Mouse (Mus musculus) liver, postnatal 0 days (tissue): ENCODE measurements around the gene Zfp775.

Experiments used
- CTCF ChIP-seq: sonication (generic); IDR thresholded peaks from 2 replicates; pipeline ENCODE4 v1.5.1; 2016; ENCODE audit warnings: antibody characterized with exemption, low read depth
- EP300 ChIP-seq: IDR thresholded peaks from 2 replicates; pipeline ENCODE4 v1.6.1; 2016; ENCODE audit warnings: antibody characterized with exemption, low read depth, mild to moderate bottlenecking

GRCm38 (mm10) chr6:48602080-48602741, 348 bp downstream of the Zfp775 start:
- TF ChIP-seq CTCF (no peak), EP300 (no peak)
